8 mouse cellular contexts compared by ENCODE assay signal in genomic region chr5:77245463-77245786, GRCm38 (mm10). TPM values are rescaled to one million over a fixed set of nuclear protein-coding genes. Genes with fewer than 3 reads are reported as not detected.
DNase-seq lines count a peak whose midpoint lies in the region; ATAC-seq and TF ChIP-seq lines count a peak whose summit lies in the region.

No protein-coding gene starts in this region.

- DNase-seq in heart, adult 11 months, result no peak
- no peak for DNase-seq in hindbrain, embryonic 11.5 days (ENCODE audit: low spot score)
- no peak for DNase-seq in urinary bladder, postnatal 4 days (ENCODE audit: low spot score in 2 of 2)
- no peak for DNase-seq in cerebellum, postnatal 14 days

- peak overlapping the region; percentile 54 for H3K9ac ChIP-seq in heart, embryonic 14.5 days (ENCODE audit: low read length)
- no peak overlapping the region for H3K9ac ChIP-seq in hindbrain, embryonic 11.5 days (ENCODE audit: low read depth, low read length)

- no peaks in the 10 kb centered on the region for H3K9me3 ChIP-seq in heart, embryonic 14.5 days (ENCODE audit: control insufficient read depth, low read length)
- no peaks in the 10 kb centered on the region for H3K9me3 ChIP-seq in E14TG2a.4 (ENCODE audit: low read length)
- H3K9me3 ChIP-seq in hindbrain, embryonic 11.5 days (ENCODE audit: control insufficient read depth, low read length), result no peaks in the 10 kb centered on the region

- peak overlapping the region; percentile 59 for H3K4me2 ChIP-seq in heart, embryonic 14.5 days (ENCODE audit: low read length)
- H3K4me2 ChIP-seq in hindbrain, embryonic 11.5 days (replicated peaks; ENCODE audit: low read depth, low read length), result 0 out of 2 replicates have a peak overlapping the region, but pooled peaks have one; percentile 5

- TF ChIP-seq CTCF in E14TG2a.4 (conservative IDR thresholded peaks at IDR 0.05; ENCODE audit: low read length), result no peak

- H3K36me3 ChIP-seq in heart, embryonic 14.5 days (ENCODE audit: control insufficient read depth, insufficient read depth, low read length), result no peaks in the 10 kb centered on the region
- no peaks in the 10 kb centered on the region for H3K36me3 ChIP-seq in E14TG2a.4 (ENCODE audit: insufficient read depth, low read length)
- no peaks in the 10 kb centered on the region for H3K36me3 ChIP-seq in hindbrain, embryonic 11.5 days (ENCODE audit: control insufficient read depth, insufficient read depth, low read length)

- H3K4me3 ChIP-seq in heart, embryonic 14.5 days (ENCODE audit: control insufficient read depth in 1 of 2, insufficient read depth in 1 of 2, low read depth in 1 of 2, low read length in 2 of 2), result peak overlapping the region; percentile 20 to 30
- peak overlapping the region; percentile 37; the same call in 1 of the 2 replicates for H3K4me3 ChIP-seq in E14TG2a.4 (replicated peaks; ENCODE audit: low read length)
- no peak overlapping the region for H3K4me3 ChIP-seq in hindbrain, embryonic 11.5 days (ENCODE audit: low read depth, low read length)

- ATAC-seq in heart, embryonic 14.5 days (ENCODE audit: insufficient number of reproducible peaks, insufficient read depth, low FRiP score, low read depth), result no peak
- ATAC-seq in hindbrain, embryonic 11.5 days (ENCODE audit: low FRiP score), result peak; percentile 2; the same call in 1 of the 2 replicates
- ATAC-seq in megakaryocyte-erythroid progenitor cell, adult 5-6 weeks (replicated peaks; ENCODE audit: low FRiP score, low TSS enrichment, poor library complexity, severe bottlenecking), result peak; percentile 29
- no peak for ATAC-seq in erythroid progenitor cell, adult 5-6 weeks (replicated peaks; ENCODE audit: low FRiP score, poor library complexity, severe bottlenecking)

- peaks cover 0 to 4% of the 10 kb centered on the region in 2 experiments; a peak in 1 of 4 replicates for H3K4me1 ChIP-seq in heart, embryonic 14.5 days (ENCODE audit: control insufficient read depth in 2 of 2, insufficient read depth in 2 of 2, low read length in 2 of 2)
- peaks cover 49% of the 10 kb centered on the region for H3K4me1 ChIP-seq in E14TG2a.4 (replicated peaks; ENCODE audit: low read depth, low read length)
- no peaks in the 10 kb centered on the region for H3K4me1 ChIP-seq in hindbrain, embryonic 11.5 days (replicated peaks; ENCODE audit: control insufficient read depth, insufficient read depth, low read length)

- H3K27ac ChIP-seq in heart, embryonic 14.5 days (replicated peaks in 1 of 2; ENCODE audit: control insufficient read depth in 1 of 2, insufficient read depth in 1 of 2, low read depth in 2 of 2, low read length in 2 of 2), result no peak overlapping the region
- no peak overlapping the region for H3K27ac ChIP-seq in hindbrain, embryonic 11.5 days (ENCODE audit: low read depth, low read length)

- 43% methylated on average over 7 of the region's 7 CpGs for WGBS in heart, embryonic 14.5 days
- WGBS in hindbrain, embryonic 11.5 days, result 47% methylated on average over 7 of the region's 7 CpGs

- H3K27me3 ChIP-seq in heart, embryonic 14.5 days (ENCODE audit: control insufficient read depth, insufficient read depth, low read length), result no peaks in the 10 kb centered on the region
- no peaks in the 10 kb centered on the region for H3K27me3 ChIP-seq in E14TG2a.4 (ENCODE audit: insufficient read depth, low read length)
- H3K27me3 ChIP-seq in hindbrain, embryonic 11.5 days (ENCODE audit: control insufficient read depth, insufficient read depth, low read length), result no peaks in the 10 kb centered on the region

RNA-seq across cellular contexts. Expression of gene Rest, which starts 19.9 kb away (rescaled TPM):
- 26.1 and 26.7 TPM in 2 replicates for polyA plus RNA-seq in heart, embryonic 14.5 days (2014; fragmentation: Nextera tagmentation; extraction: Ambion mirVana)
- polyA plus RNA-seq in hindbrain, embryonic 11.5 days (2014; fragmentation: Nextera tagmentation; extraction: Ambion mirVana), result 23.8 and 24.5 TPM in 2 replicates
- total RNA-seq in megakaryocyte-erythroid progenitor cell, adult 5-6 weeks (2014; fragmentation: Nextera tagmentation), result 19.0 and 24.9 TPM in 2 replicates
- total RNA-seq in megakaryocyte-erythroid progenitor cell, adult 5-6 weeks (2017), result 39.5 and 44.0 TPM in 2 replicates
- total RNA-seq in erythroid progenitor cell, adult 5-6 weeks (2015; ENCODE audit: low replicate concordance), result 7.2 and 8.8 TPM in 2 replicates
- total RNA-seq in erythroid progenitor cell, adult 5-6 weeks (2017; ENCODE audit: low replicate concordance), result 11.2 and 13.4 TPM in 2 replicates

RNA-seq across cellular contexts. Expression of gene Spink2, which starts 34.2 kb away (rescaled TPM):
- 4.7 and 5.3 TPM in 2 replicates for polyA plus RNA-seq in heart, embryonic 14.5 days (2014; fragmentation: Nextera tagmentation; extraction: Ambion mirVana)
- 0.77 and 2.5 TPM in 2 replicates for polyA plus RNA-seq in hindbrain, embryonic 11.5 days (2014; fragmentation: Nextera tagmentation; extraction: Ambion mirVana)
- total RNA-seq in megakaryocyte-erythroid progenitor cell, adult 5-6 weeks (2014; fragmentation: Nextera tagmentation), result not detected in 2 replicates
- total RNA-seq in megakaryocyte-erythroid progenitor cell, adult 5-6 weeks (2017), result not detected in 2 replicates
- total RNA-seq in erythroid progenitor cell, adult 5-6 weeks (2015; ENCODE audit: low replicate concordance), result not detected in 2 replicates
- total RNA-seq in erythroid progenitor cell, adult 5-6 weeks (2017; ENCODE audit: low replicate concordance), result not detected in 2 replicates

Comparison
In these comparisons a context has a peak if more than half of its experiments do, and no peak if none do; other contexts are left out.
1. ATAC-seq: peak in hindbrain, embryonic 11.5 days (single experiment) and megakaryocyte-erythroid progenitor cell, adult 5-6 weeks (single experiment); none in heart, embryonic 14.5 days (single experiment) and erythroid progenitor cell, adult 5-6 weeks (single experiment).